Mouse (Mus musculus): ENCODE results near the gene Limd1. TPM values are rescaled to one million over a fixed set of nuclear protein-coding genes. Genes with fewer than 3 reads are reported as not detected.

Gene Limd1
- polyA plus RNA-seq, 1 experiment from 2014 or later, result 18.1 TPM

- no peak for ATAC-seq (ENCODE audit: low FRiP score)
- Histone ChIP-seq H3K9me3 (no peaks in the 10 kb centered on the region), H3K9ac (no peak overlapping the region)
Measured at GRCm38 (mm10) chr9:123507380-123507779, 28.9 kb downstream of the Limd1 start.

GRCm38 (mm10) chr9:123508986-123509385 lies 30.5 kb downstream of the Limd1 start:
- Histone ChIP-seq H3K9me3 (no peaks in the 10 kb centered on the region), H3K9ac (no peak overlapping the region), H3K27ac (no peak overlapping the region), H3K4me2 (no peak overlapping the region), H3K4me3 (no peak overlapping the region), H3K27me3 (no peaks in the 10 kb centered on the region), H3K36me3 (peaks cover 13% of the 10 kb centered on the region), H3K4me1 (replicated peaks) (peaks cover 9% of the 10 kb centered on the region)
- no peak for ATAC-seq (ENCODE audit: low FRiP score)
- WGBS, result 88% methylated on average over 2 of the region's 2 CpGs

More at GRCm38 (mm10) chr9:123507380-123507779, 28.9 kb downstream of the Limd1 start:
- 90% methylated on average over 2 of the region's 2 CpGs for WGBS
- peaks cover 9% of the 10 kb centered on the region for H3K4me1 ChIP-seq (replicated peaks)
- H3K4me2 ChIP-seq, result no peak overlapping the region
- H3K4me3 ChIP-seq, result no peak overlapping the region
- H3K27me3 ChIP-seq, result no peaks in the 10 kb centered on the region
- H3K36me3 ChIP-seq, result peaks cover 19% of the 10 kb centered on the region
- no peak overlapping the region for H3K27ac ChIP-seq

DNA sequence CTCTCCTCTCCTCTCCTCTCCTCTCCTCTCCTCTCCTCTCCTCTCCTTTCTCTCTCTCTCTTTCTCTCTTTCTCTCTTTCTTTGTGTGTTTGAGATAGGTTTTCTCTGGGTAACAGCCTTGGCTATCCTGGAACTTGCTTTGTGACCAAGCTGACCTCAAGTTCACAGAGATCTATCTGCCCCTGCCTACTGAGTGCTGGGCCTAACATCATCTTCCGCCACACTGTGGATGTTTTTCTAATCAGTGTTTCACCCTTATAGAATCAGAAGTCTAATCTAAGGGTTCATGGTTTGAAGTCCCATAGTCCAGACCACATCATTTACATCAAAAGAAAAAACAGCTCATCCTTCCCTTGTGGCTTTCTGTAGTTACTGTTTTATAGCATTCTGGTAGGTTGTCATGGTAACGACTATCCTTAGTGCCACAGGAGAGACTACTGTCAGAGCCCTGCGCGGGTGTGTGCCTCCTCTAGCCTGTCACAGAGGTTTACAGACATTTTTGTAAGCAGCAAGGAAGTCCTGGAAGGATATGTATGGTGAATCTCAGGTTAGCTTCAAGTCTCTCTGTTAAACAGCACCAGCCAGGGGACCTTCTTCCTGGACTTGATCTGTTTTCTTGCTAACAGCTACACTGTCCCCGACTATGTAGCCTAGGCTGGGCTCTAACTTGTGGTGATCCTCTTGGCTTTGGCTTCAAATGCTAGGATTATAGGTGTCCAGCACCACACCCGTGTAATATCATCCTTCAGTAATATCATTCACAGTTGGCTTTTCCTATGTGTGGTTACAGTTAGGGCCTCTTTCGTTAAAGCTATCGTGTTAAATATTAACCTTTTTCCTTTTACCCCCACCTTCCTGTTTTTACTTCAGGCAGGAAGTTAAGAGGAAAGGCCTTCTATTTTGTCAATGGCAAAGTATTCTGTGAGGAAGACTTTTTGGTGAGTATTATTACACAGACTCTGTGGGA lies 31.4 kb downstream of the Limd1 start:
- WGBS, result 71% methylated on average over 8 of the region's 8 CpGs
- Histone ChIP-seq H3K4me2 (no peak overlapping the region), H3K4me3 (no peak overlapping the region), H3K36me3 (peaks cover 13% of the 10 kb centered on the region), H3K4me1 (replicated peaks) (peaks cover 9% of the 10 kb centered on the region), H3K9me3 (no peaks in the 10 kb centered on the region), H3K9ac (no peak overlapping the region), H3K27me3 (no peaks in the 10 kb centered on the region), H3K27ac (0 out of 2 replicates have a peak overlapping the region, but pooled peaks have one; percentile 13)
- no peak; the same call in 1 of the 2 replicates for ATAC-seq (ENCODE audit: low FRiP score)

- H3K9me3 ChIP-seq, result no peaks in the 10 kb centered on the region
- peaks cover 9% of the 10 kb centered on the region for H3K4me1 ChIP-seq (replicated peaks)
- H3K4me3 ChIP-seq, result no peak overlapping the region
- 91% methylated on average over 5 of the region's 5 CpGs for WGBS
- peaks cover 13% of the 10 kb centered on the region for H3K36me3 ChIP-seq
- H3K4me2 ChIP-seq, result no peak overlapping the region
- no peak overlapping the region for H3K27ac ChIP-seq
- no peaks in the 10 kb centered on the region for H3K27me3 ChIP-seq
- ATAC-seq (ENCODE audit: low FRiP score), result no peak
- no peak overlapping the region for H3K9ac ChIP-seq
Measured at GRCm38 (mm10) chr9:123510926-123511325, 32.4 kb downstream of the Limd1 start.

- no peak for ATAC-seq (ENCODE audit: low FRiP score)
Measured at GRCm38 (mm10) chr9:123512482-123512881, 34.0 kb downstream of the Limd1 start.

GRCm38 (mm10) chr9:123515087-123515486 lies 36.6 kb downstream of the Limd1 start:
- H3K36me3 ChIP-seq, result peaks cover 46% of the 10 kb centered on the region
- no peaks in the 10 kb centered on the region for H3K27me3 ChIP-seq
- H3K27ac ChIP-seq, result no peak overlapping the region
- H3K4me3 ChIP-seq, result no peak overlapping the region
- no peaks in the 10 kb centered on the region for H3K9me3 ChIP-seq
- no peak overlapping the region for H3K9ac ChIP-seq
- ATAC-seq (ENCODE audit: low FRiP score), result no peak
- H3K4me1 ChIP-seq (replicated peaks), result 0 out of 2 replicates have a peak, but pooled peaks cover 4% of the 10 kb centered on the region
- no peak overlapping the region for H3K4me2 ChIP-seq
- WGBS, result 96% methylated on average over 2 of the region's 2 CpGs

More at GRCm38 (mm10) chr9:123512482-123512881, 34.0 kb downstream of the Limd1 start:
- Histone ChIP-seq H3K4me1 (replicated peaks) (peaks cover 9% of the 10 kb centered on the region), H3K27ac (no peak overlapping the region), H3K36me3 (peaks cover 22% of the 10 kb centered on the region), H3K4me2 (no peak overlapping the region), H3K9me3 (no peaks in the 10 kb centered on the region), H3K4me3 (no peak overlapping the region), H3K27me3 (no peaks in the 10 kb centered on the region), H3K9ac (no peak overlapping the region)
- WGBS, result 89% methylated on average over 2 of the region's 2 CpGs

DNA sequence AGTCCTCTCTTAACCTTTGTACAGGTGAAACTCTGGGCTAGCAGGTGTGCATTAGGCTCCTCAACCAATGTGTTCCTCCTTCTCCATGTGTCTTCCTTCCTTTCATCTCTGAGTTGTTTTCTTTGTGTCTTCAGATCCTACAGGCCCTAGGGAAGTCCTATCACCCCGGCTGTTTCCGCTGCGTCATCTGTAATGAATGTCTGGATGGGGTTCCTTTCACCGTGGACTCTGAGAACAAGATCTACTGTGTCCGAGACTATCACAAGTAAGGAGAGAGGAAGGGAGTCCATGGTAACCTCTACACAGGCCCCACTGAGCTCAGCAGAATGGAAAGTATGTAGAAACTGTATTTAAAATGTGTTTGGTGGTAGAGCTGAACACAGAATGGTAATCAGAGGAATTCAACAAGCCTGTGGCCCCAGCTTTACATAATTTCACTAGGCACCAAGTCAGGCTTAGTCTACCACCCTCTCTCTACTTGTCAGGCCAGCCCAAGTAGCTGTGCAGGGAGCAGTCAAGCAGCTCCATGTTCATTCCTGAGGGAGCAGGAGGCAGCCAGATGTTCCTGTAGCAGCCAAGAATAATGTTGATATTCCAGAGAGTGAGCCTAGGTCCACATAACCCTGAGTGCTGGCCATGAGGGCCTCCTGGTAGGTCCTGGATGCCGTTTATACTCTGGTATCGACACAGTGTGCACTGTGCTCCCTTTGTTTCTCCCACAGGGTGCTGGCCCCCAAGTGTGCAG lies 38.3 kb downstream of the Limd1 start:
- no peak overlapping the region for H3K4me3 ChIP-seq
- no peak overlapping the region for H3K4me2 ChIP-seq
- H3K9ac ChIP-seq, result no peak overlapping the region
- H3K4me1 ChIP-seq (replicated peaks), result no peaks in the 10 kb centered on the region
- no peak for ATAC-seq (ENCODE audit: low FRiP score)
- no peaks in the 10 kb centered on the region for H3K27me3 ChIP-seq
- peaks cover 40% of the 10 kb centered on the region for H3K36me3 ChIP-seq
- no peak overlapping the region for H3K27ac ChIP-seq
- H3K9me3 ChIP-seq, result no peaks in the 10 kb centered on the region
- WGBS, result 91% methylated on average over 7 of the region's 7 CpGs

- 88% methylated on average over 13 of the region's 13 CpGs for WGBS
- ATAC-seq (ENCODE audit: low FRiP score), result no peak
Measured at GRCm38 (mm10) chr9:123518969-123519894, 40.7 kb downstream of the Limd1 start.

DNA sequence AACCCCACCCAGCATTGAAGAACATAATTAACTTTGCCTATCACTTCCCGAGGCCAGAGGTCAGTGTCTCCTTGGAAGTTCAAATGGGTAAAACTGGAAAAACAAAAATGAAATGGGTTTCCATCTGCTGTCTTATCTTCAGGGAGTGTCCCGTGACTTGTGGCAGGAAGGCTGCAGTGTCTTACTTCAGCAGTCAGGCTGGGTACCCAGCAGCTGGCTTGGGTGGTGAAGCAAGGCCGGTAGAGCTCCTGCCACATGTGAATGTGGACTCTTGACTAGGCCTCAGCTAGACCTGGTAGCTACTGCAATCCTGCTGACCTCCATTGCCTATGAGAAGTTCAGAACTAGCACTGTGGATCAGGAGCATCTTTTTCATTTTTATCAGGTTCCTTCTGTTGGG lies 42.2 kb downstream of the Limd1 start:
- Histone ChIP-seq H3K4me3 (no peak overlapping the region), H3K4me1 (replicated peaks) (no peaks in the 10 kb centered on the region), H3K9ac (no peak overlapping the region), H3K27me3 (no peaks in the 10 kb centered on the region), H3K27ac (no peak overlapping the region), H3K9me3 (no peaks in the 10 kb centered on the region), H3K36me3 (peaks cover 36% of the 10 kb centered on the region), H3K4me2 (no peak overlapping the region)
- no peak for ATAC-seq (ENCODE audit: low FRiP score)
- 93% methylated on average over 3 of the region's 3 CpGs for WGBS

More at GRCm38 (mm10) chr9:123518969-123519894, 40.7 kb downstream of the Limd1 start:
- Histone ChIP-seq H3K4me3 (no peak overlapping the region), H3K27ac (no peak overlapping the region), H3K9me3 (no peaks in the 10 kb centered on the region), H3K36me3 (peaks cover 36% of the 10 kb centered on the region), H3K4me1 (replicated peaks) (no peaks in the 10 kb centered on the region), H3K27me3 (no peaks in the 10 kb centered on the region), H3K4me2 (no peak overlapping the region), H3K9ac (no peak overlapping the region)

GRCm38 (mm10) chr9:123523676-123524075 lies 45.2 kb downstream of the Limd1 start:
- Histone ChIP-seq H3K27me3 (no peaks in the 10 kb centered on the region), H3K9ac (no peak overlapping the region), H3K27ac (no peak overlapping the region), H3K9me3 (no peaks in the 10 kb centered on the region), H3K4me3 (no peak overlapping the region), H3K4me1 (replicated peaks) (peaks cover 8% of the 10 kb centered on the region), H3K4me2 (no peak overlapping the region), H3K36me3 (peaks cover 17% of the 10 kb centered on the region)
- WGBS, result 33% methylated on average over 3 of the region's 3 CpGs
- ATAC-seq (ENCODE audit: low FRiP score), result no peak

GRCm38 (mm10) chr9:123525095-123525494 lies 46.6 kb downstream of the Limd1 start:
- 3% methylated on average over 1 of the region's 1 CpGs for WGBS
- no peaks in the 10 kb centered on the region for H3K27me3 ChIP-seq
- H3K27ac ChIP-seq, result 0 out of 2 replicates have a peak overlapping the region, but pooled peaks have one; percentile 3

More at GRCm38 (mm10) chr9:123525095-123525494, 46.6 kb downstream of the Limd1 start:
- Histone ChIP-seq H3K9ac (no peak overlapping the region), H3K4me2 (no peak overlapping the region), H3K36me3 (peaks cover 3% of the 10 kb centered on the region), H3K4me1 (replicated peaks) (peaks cover 10% of the 10 kb centered on the region), H3K9me3 (no peaks in the 10 kb centered on the region), H3K4me3 (no peak overlapping the region)
- ATAC-seq (ENCODE audit: low FRiP score), result no peak
